Mouse (Mus musculus) midbrain, embryonic 14.5 days (tissue): Measurements from ENCODE around the gene Inafm2. TPM values are rescaled to one million over a fixed set of nuclear protein-coding genes. Genes with fewer than 3 reads are reported as not detected.

ENCODE experiments used
- ATAC-seq: fragments of 200-750 bp; cut with Nextera tagmentation; 2 replicates; pipeline ENCODE4 v1.8.0; 2017; ENCODE audit warnings: moderate number of reproducible peaks, moderate library complexity; ENCODE audit not compliant: low FRiP score, low TSS enrichment
- DNase-seq: peaks from one replicate; pipeline ENCODE4 v3.0.0-alpha.2; 2015
- H3K27ac ChIP-seq: fragments of 300-500 bp; sonication (generic); replicated peaks from 2 replicates; pipeline ENCODE4 v1.5.1; 2014; ENCODE audit warnings: mild to moderate bottlenecking, low read depth, low read length, moderate library complexity
- H3K27me3 ChIP-seq: fragments of 300-500 bp; sonication (generic); 2 replicates; pipeline ENCODE4 v1.6.1; 2014; ENCODE audit warnings: low read length, control low read depth, mixed read lengths; ENCODE audit not compliant: control insufficient read depth, insufficient read depth
- H3K36me3 ChIP-seq: fragments of 300-500 bp; sonication (generic); 2 replicates; pipeline ENCODE4 v1.6.1; 2014; ENCODE audit warnings: low read length, control low read depth; ENCODE audit not compliant: control insufficient read depth, insufficient read depth
- H3K4me1 ChIP-seq: fragments of 300-500 bp; sonication (generic); 2 replicates; pipeline ENCODE4 v1.6.1; 2014; ENCODE audit warnings: mild to moderate bottlenecking, antibody characterized with exemption, low read length, control low read depth; ENCODE audit not compliant: control insufficient read depth, insufficient read depth
- H3K4me2 ChIP-seq: fragments of 300-500 bp; sonication (generic); 2 replicates; pipeline ENCODE4 v1.6.1; 2014; ENCODE audit warnings: mild to moderate bottlenecking, low read length, moderate library complexity
- H3K4me3 ChIP-seq: fragments of 300-500 bp; sonication (generic); replicated peaks from 2 replicates; pipeline ENCODE4 v1.5.1; 2014; ENCODE audit warnings: low read depth, low read length
- H3K9ac ChIP-seq: fragments of 300-500 bp; sonication (generic); replicated peaks from 2 replicates; pipeline ENCODE4 v1.6.1; 2014; ENCODE audit warnings: mild to moderate bottlenecking, low read length, moderate library complexity
- H3K9me3 ChIP-seq: fragments of 300-500 bp; sonication (generic); 2 replicates; pipeline ENCODE4 v1.6.1; 2016; ENCODE audit warnings: low read length, control low read depth, mixed read lengths; ENCODE audit not compliant: control insufficient read depth
- WGBS: fragments of 180-500 bp; shearing (Covaris S2); extraction: QIAGEN DNeasy Blood & Tissue Kit; methylation state at CpG from one replicate; pipeline ENCODE4 v1.1.7; 2014; 5-methylcytosine and 5-hydroxymethylcytosine counted together
- polyA plus RNA-seq: library from polyadenylated mRNA; unstranded; fragments of >200 nt; fragmentation: Nextera tagmentation; extraction: Ambion mirVana; gene quantifications from 2 replicates; pipeline ENCODE4 v1.2.1, GENCODE M21; 2014

The Inafm2 gene
- polyA plus RNA-seq, 1 experiment from 2014 or later, result 30.8 TPM

- peaks cover 7% of the 10 kb centered on the region; the same call in 1 of the 2 replicates for H3K4me1 ChIP-seq
- no peaks in the 10 kb centered on the region for H3K36me3 ChIP-seq
- no peak overlapping the region for H3K4me2 ChIP-seq
- ATAC-seq (no peak), DNase-seq (no peak)
- no peaks in the 10 kb centered on the region for H3K9me3 ChIP-seq
- peaks cover 7% of the 10 kb centered on the region for H3K27me3 ChIP-seq
- no peak overlapping the region for H3K27ac ChIP-seq
- no peak overlapping the region for H3K4me3 ChIP-seq
- no peak overlapping the region for H3K9ac ChIP-seq
- 90% methylated on average over 5 of the region's 5 CpGs for WGBS
Measured at GRCm38 (mm10) chr2:118716677-118717076, 28.9 kb upstream of the Inafm2 start.

DNA sequence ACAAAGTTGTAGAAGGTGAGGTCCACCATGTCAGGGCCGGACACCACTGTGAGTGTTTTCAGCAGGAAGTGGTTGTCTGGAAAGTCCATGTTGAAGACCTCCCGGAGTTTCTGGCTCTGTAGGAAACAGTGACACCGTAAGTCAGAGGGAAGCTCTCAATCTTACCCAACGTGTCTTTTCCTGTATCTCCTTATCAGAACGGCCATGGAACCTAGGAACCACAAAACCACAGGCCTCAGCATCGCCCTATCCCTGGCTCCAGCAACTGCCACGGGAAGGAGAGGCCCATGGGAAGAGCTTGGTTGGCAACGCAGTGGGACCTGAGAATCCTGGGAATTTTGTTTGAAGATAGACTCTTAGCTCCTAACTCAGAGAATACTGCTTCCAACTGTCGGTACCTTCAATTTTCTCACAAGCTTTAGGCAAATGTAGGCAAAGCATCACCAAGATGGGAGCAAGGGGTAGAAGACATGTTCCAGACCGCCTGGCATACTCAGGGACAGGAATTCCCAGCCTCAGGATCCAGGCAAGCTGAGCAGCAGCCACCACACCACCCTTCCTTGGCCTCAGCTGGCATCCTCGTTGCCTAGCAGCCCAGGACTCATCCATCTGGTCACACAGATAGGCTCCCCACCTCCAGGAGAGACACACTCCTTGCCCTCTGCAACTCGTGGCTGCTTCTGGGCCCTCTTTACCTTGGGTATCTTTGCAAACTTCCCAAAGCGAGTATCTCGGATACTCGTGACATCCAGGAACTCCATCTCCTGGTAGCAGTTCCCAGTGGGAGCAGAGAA is 21.7 kb upstream of the Inafm2 start:
- ATAC-seq (no peak), DNase-seq (no peak)
- Histone ChIP-seq H3K36me3 (no peaks in the 10 kb centered on the region), H3K9ac (no peak overlapping the region), H3K27ac (no peak overlapping the region), H3K4me3 (no peak overlapping the region), H3K4me2 (no peak overlapping the region), H3K9me3 (no peaks in the 10 kb centered on the region), H3K4me1 (peaks cover 5% of the 10 kb centered on the region; the same call in 1 of the 2 replicates), H3K27me3 (0 out of 2 replicates have a peak, but pooled peaks cover 3% of the 10 kb centered on the region)
- 84% methylated on average over 15 of the region's 15 CpGs for WGBS

DNA sequence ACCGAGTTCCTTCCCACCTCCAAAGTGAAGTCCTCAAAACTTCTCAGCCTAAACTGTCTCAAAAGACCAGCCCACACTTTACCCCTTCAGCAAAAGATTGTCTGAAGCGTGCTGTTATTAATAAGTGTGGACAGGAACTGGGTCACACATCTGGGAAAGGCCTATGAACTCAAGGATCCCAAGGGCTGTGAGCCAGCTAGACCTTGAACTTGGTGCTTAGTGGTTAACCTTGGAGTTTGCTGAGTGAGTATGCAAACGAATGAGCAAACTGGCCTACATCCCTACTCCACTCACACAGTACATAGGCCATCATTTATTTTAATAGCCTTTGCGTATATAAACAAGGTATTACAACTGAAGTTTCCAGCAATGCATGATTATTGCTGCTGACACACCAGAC is 20.0 kb upstream of the Inafm2 start:
- H3K36me3 ChIP-seq, result no peaks in the 10 kb centered on the region
- no peak overlapping the region for H3K27ac ChIP-seq
- peaks cover 5% of the 10 kb centered on the region; the same call in 1 of the 2 replicates for H3K4me1 ChIP-seq
- H3K4me2 ChIP-seq, result no peak overlapping the region
- 0 out of 2 replicates have a peak, but pooled peaks cover 5% of the 10 kb centered on the region for H3K27me3 ChIP-seq
- no peak for ATAC-seq
- DNase-seq, result no peak
- no peak overlapping the region for H3K9ac ChIP-seq
- 88% methylated on average over 4 of the region's 4 CpGs for WGBS
- H3K4me3 ChIP-seq, result no peak overlapping the region
- no peaks in the 10 kb centered on the region for H3K9me3 ChIP-seq

- no peaks in the 10 kb centered on the region for H3K36me3 ChIP-seq
- 79% methylated on average over 2 of the region's 2 CpGs for WGBS
- no peak overlapping the region for H3K4me2 ChIP-seq
- H3K27ac ChIP-seq, result no peak overlapping the region
- H3K9me3 ChIP-seq, result no peaks in the 10 kb centered on the region
- ATAC-seq (no peak), DNase-seq (no peak)
- H3K4me1 ChIP-seq, result peaks cover 5% of the 10 kb centered on the region; the same call in 1 of the 2 replicates
- H3K9ac ChIP-seq, result no peak overlapping the region
- 0 out of 2 replicates have a peak, but pooled peaks cover 5% of the 10 kb centered on the region for H3K27me3 ChIP-seq
- no peak overlapping the region for H3K4me3 ChIP-seq
Measured at GRCm38 (mm10) chr2:118726873-118727272, 18.7 kb upstream of the Inafm2 start.

DNA sequence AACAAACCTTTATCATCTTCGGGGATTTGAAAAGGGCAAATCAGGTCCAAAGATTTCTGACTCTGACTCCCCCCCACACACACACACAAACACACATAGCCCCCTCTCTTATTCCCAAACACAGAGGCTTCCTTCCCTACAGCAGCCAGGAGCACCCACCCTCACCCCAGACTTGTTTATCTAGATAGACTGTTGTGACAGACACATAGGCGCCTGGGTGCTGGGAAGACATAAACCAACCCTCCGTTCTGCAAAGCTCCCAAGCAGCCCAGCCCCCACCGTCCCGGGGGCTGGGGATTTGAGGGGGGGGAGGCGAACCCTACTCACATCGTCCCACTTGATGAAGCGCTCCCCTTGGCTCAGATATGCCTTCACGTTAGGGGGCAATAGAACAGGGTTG is 17.6 kb upstream of the Inafm2 start:
- 0 out of 2 replicates have a peak, but pooled peaks cover 5% of the 10 kb centered on the region for H3K27me3 ChIP-seq
- H3K9me3 ChIP-seq, result no peaks in the 10 kb centered on the region
- no peaks in the 10 kb centered on the region for H3K36me3 ChIP-seq
- no peak overlapping the region for H3K9ac ChIP-seq
- ATAC-seq (no peak), DNase-seq (no peak)
- H3K4me2 ChIP-seq, result no peak overlapping the region
- no peak overlapping the region for H3K27ac ChIP-seq
- peaks cover 5% of the 10 kb centered on the region; the same call in 1 of the 2 replicates for H3K4me1 ChIP-seq
- H3K4me3 ChIP-seq, result no peak overlapping the region
- 32% methylated on average over 9 of the region's 9 CpGs for WGBS

DNA sequence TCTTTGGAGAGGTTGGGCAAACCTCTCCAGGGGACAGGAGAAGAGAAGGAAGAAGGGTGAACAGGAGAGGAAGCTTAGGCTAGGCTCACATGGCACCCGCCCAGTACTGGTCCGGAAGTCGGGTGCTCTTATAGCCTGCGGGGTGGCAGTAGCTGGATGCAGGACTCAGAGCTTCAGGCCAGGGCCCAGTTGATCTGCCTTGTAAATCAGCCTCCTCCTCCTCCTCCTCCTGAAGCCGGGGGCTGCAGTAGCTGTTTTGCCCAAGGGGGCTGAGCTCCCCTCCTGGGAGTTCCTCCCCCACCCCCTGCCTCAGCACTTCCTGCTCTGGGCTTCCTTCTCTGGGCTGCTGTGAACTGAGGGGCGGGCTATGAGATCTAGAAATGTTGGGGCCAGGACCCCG is 17.2 kb upstream of the Inafm2 start, which contains the start of gene Plcb2:
Gene Plcb2 (minus strand): TSS at position 102 of the 400 bp plus-strand sequence.
- Histone ChIP-seq H3K4me3 (no peak within 1 kb of the TSS), H3K9ac (no peak within 1 kb of the TSS), H3K36me3 (no peaks in the 10 kb centered on the region), H3K9me3 (no peaks in the 10 kb centered on the region), H3K4me2 (no peak within 1 kb of the TSS), H3K4me1 (peaks cover 5% of the 10 kb centered on the region; the same call in 1 of the 2 replicates), H3K27me3 (0 out of 2 replicates have a peak, but pooled peaks cover 5% of the 10 kb centered on the region), H3K27ac (no peak within 1 kb of the TSS)
- ATAC-seq (no peak), DNase-seq (no peak)
- 14% methylated on average over 7 of the region's 7 CpGs for WGBS

DNA sequence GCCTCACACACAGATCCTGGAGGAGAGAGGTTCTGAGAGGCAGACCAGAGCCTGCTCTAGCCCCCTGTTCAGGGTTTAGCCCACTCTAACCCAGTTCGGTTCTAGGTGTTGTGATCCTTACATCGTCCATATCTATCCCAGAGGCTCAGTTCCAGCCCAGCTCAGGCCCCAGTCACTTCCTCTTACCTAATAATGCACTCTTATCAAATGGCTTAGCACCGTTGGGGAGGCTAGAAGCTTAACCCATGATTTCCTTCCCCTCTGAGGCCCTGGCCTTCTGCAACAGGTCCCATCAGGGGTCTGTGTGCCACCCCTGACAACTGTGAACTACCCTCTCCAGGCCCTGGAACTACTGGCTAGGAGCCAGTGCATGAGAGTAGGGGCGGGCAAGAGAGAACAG is 16.4 kb upstream of the Inafm2 start:
- no peak overlapping the region for H3K9ac ChIP-seq
- H3K27me3 ChIP-seq, result 0 out of 2 replicates have a peak, but pooled peaks cover 5% of the 10 kb centered on the region
- H3K4me2 ChIP-seq, result no peak overlapping the region
- no peaks in the 10 kb centered on the region for H3K36me3 ChIP-seq
- DNase-seq (no peak), ATAC-seq (no peak)
- H3K4me3 ChIP-seq, result no peak overlapping the region
- H3K9me3 ChIP-seq, result no peaks in the 10 kb centered on the region
- 54% methylated on average over 4 of the region's 4 CpGs for WGBS
- H3K4me1 ChIP-seq, result peaks cover 5% of the 10 kb centered on the region; the same call in 1 of the 2 replicates
- no peak overlapping the region for H3K27ac ChIP-seq

- no peak for ATAC-seq
- Histone ChIP-seq H3K4me3 (no peak overlapping the region), H3K27ac (no peak overlapping the region), H3K4me2 (no peak overlapping the region), H3K36me3 (no peaks in the 10 kb centered on the region), H3K9me3 (no peaks in the 10 kb centered on the region), H3K9ac (no peak overlapping the region), H3K27me3 (0 out of 2 replicates have a peak, but pooled peaks cover 5% of the 10 kb centered on the region), H3K4me1 (peaks cover 5% of the 10 kb centered on the region; the same call in 1 of the 2 replicates)
- no peak for DNase-seq
- WGBS, result 27% methylated on average over 8 of the region's 8 CpGs
Measured at GRCm38 (mm10) chr2:118729816-118730621, 15.5 kb upstream of the Inafm2 start.
